Mouse (Mus musculus) inflammation-experienced regulatory T-cells, adult 6 months (primary cell): ENCODE measurements around the gene Grik2. TPM values are rescaled to one million over a fixed set of nuclear protein-coding genes. Genes with fewer than 3 reads are reported as not detected.
"Not testable (repeated sequence)": the region's sequence is repeated elsewhere in the genome, so short reads cannot be mapped to it uniquely, and the experiment has no call there.

Source experiments
- ATAC-seq: one replicate; pipeline ENCODE4 v1.8.0; 2017
- polyA plus RNA-seq, 3 experiments: library from polyadenylated mRNA; unstranded; fragments of 100-300 nt; shearing (Covaris generic); gene quantifications; one replicate each; pipeline ENCODE4 v1.2.1; 2017

Gene Grik2
- polyA plus RNA-seq, 3 experiments from 2014 or later = not detected

GRCm38 (mm10) chr10:49647116-49647515 lies 141.4 kb downstream of the Grik2 start:
- ATAC-seq = no peak

- ATAC-seq = no peak
These were observed 148.7 kb downstream of the Grik2 start for GRCm38 (mm10) chr10:49639901-49640300.

- ATAC-seq = no peak
These were observed 164.6 kb downstream of the Grik2 start for GRCm38 (mm10) chr10:49623951-49624350.

GRCm38 (mm10) chr10:49597652-49598051 lies 190.9 kb downstream of the Grik2 start:
- no peak for ATAC-seq

GRCm38 (mm10) chr10:49573514-49573913 lies 215.1 kb downstream of the Grik2 start:
- no peak for ATAC-seq

- ATAC-seq = no peak
These were observed 228.6 kb downstream of the Grik2 start for GRCm38 (mm10) chr10:49559872-49560407.

- ATAC-seq = no peak
These were observed 246.3 kb downstream of the Grik2 start for GRCm38 (mm10) chr10:49542249-49542648.

- ATAC-seq = no peak
These were observed 268.8 kb downstream of the Grik2 start for GRCm38 (mm10) chr10:49519752-49520151.

- ATAC-seq = no peak
These were observed 287.9 kb downstream of the Grik2 start for GRCm38 (mm10) chr10:49500628-49501027.

- ATAC-seq = no peak
These were observed 291.3 kb downstream of the Grik2 start for GRCm38 (mm10) chr10:49497302-49497701.

GRCm38 (mm10) chr10:49481439-49481838 lies 307.1 kb downstream of the Grik2 start:
- no peak for ATAC-seq

- ATAC-seq = no peak
These were observed 308.3 kb downstream of the Grik2 start for GRCm38 (mm10) chr10:49480085-49480749.

GRCm38 (mm10) chr10:49473613-49474012 lies 315.0 kb downstream of the Grik2 start:
- no peak for ATAC-seq

GRCm38 (mm10) chr10:49456791-49457190 lies 331.8 kb downstream of the Grik2 start:
- ATAC-seq = no peak

GRCm38 (mm10) chr10:49453535-49453934 lies 335.0 kb downstream of the Grik2 start:
- ATAC-seq = no peak

- no peak for ATAC-seq
These were observed 347.2 kb downstream of the Grik2 start for GRCm38 (mm10) chr10:49441369-49441768.

- ATAC-seq = no peak
These were observed 351.5 kb downstream of the Grik2 start for GRCm38 (mm10) chr10:49437057-49437456.

GRCm38 (mm10) chr10:49436301-49436700 lies 352.3 kb downstream of the Grik2 start:
- ATAC-seq = no peak

GRCm38 (mm10) chr10:49432825-49433224 lies 355.7 kb downstream of the Grik2 start:
- ATAC-seq = no peak

GRCm38 (mm10) chr10:49417206-49417605 lies 371.4 kb downstream of the Grik2 start:
- not testable (repeated sequence) for ATAC-seq

- ATAC-seq = no peak
These were observed 405.6 kb downstream of the Grik2 start for GRCm38 (mm10) chr10:49382996-49383395.

GRCm38 (mm10) chr10:49381852-49382251 lies 406.7 kb downstream of the Grik2 start:
- no peak for ATAC-seq

- ATAC-seq = no peak
These were observed 420.0 kb downstream of the Grik2 start for GRCm38 (mm10) chr10:49368601-49369000.

- no peak for ATAC-seq
These were observed 423.3 kb downstream of the Grik2 start for GRCm38 (mm10) chr10:49365262-49365661.

- no peak for ATAC-seq
These were observed 466.2 kb downstream of the Grik2 start for GRCm38 (mm10) chr10:49322413-49322812.
